ENCODE assay signal across 18 mouse cellular contexts in genomic region chr5:97835418-97835817, GRCm38 (mm10).
A peak's percentile ranks its signal among the peaks of the same experiment; 100 is the strongest.
DNase-seq lines count a peak whose midpoint lies in the region; ATAC-seq and TF ChIP-seq lines count a peak whose summit lies in the region.
"Had no signal": no experiment of that assay in that cellular context is flagged by ENCODE, and none has a peak within 500 bp of the region (broad histone marks: within the 10 kb centered on the region; RNA-seq: fewer than 3 reads in every experiment).

No protein-coding gene starts in this region.

- WGBS in limb, embryonic 11.5 days: 30% methylated on average over 2 of the region's 2 CpGs
- 48% methylated on average over 2 of the region's 2 CpGs for whole genome bisulfite sequencing in limb, embryonic 10.5 days
- 35% methylated on average over 2 of the region's 2 CpGs for WGBS in embryonic facial prominence, embryonic 10.5 days
- 19% methylated on average over 2 of the region's 2 CpGs for WGBS in embryonic facial prominence, embryonic 14.5 days
- 32% methylated on average over 2 of the region's 2 CpGs for WGBS in limb, embryonic 14.5 days

- DNase-seq in limb, embryonic 11.5 days (ENCODE audit: low spot score): no peak
- DNase-seq in limb, embryonic 10.5 days (ENCODE audit: low spot score): no peak
- peak; percentile 14 for DNase-seq in embryonic facial prominence, embryonic 10.5 days (ENCODE audit: low spot score)
- peak; percentile 67 for DNase-seq in embryonic facial prominence, embryonic 14.5 days (ENCODE audit: low spot score)
- peak; percentile 30 for DNase-seq in limb, embryonic 14.5 days (ENCODE audit: low spot score)
- DNase-seq in frontal cortex, postnatal 10 days (ENCODE audit: low spot score in 2 of 2): no peak
- DNase-seq in heart, postnatal 25 days (ENCODE audit: low spot score): no peak
- DNase-seq: B cell, adult 2 months; cerebellum, adult 11 months; cerebellum, adult 8-10 months; cerebellum, postnatal 25 days had no signal

- H3K36me3 ChIP-seq in limb, embryonic 11.5 days (ENCODE audit: control insufficient read depth, insufficient read depth, low read length): no peaks in the 10 kb centered on the region
- H3K36me3 ChIP-seq in limb, embryonic 10.5 days: no peaks in the 10 kb centered on the region
- no peaks in the 10 kb centered on the region for H3K36me3 ChIP-seq in embryonic facial prominence, embryonic 10.5 days (replicated peaks)
- H3K36me3 ChIP-seq in embryonic facial prominence, embryonic 14.5 days (ENCODE audit: control insufficient read depth, insufficient read depth, low read length): no peaks in the 10 kb centered on the region
- no peaks in the 10 kb centered on the region for H3K36me3 ChIP-seq in limb, embryonic 14.5 days (ENCODE audit: control insufficient read depth, insufficient read depth, low read length)
- H3K36me3 ChIP-seq: embryonic facial prominence, embryonic 15.5 days; forebrain, embryonic 15.5 days; G1E; hindbrain, embryonic 10.5 days; intestine, embryonic 15.5 days had no signal

- TF ChIP-seq POLR2A in limb, embryonic 14.5 days (IDR thresholded peaks at IDR 0.05; ENCODE audit: borderline replicate concordance, extremely low read depth, insufficient read depth, insufficient read length): no peak

- no peak overlapping the region for H3K27ac ChIP-seq in limb, embryonic 11.5 days (replicated peaks; ENCODE audit: low read depth, low read length)
- H3K27ac ChIP-seq in limb, embryonic 10.5 days: no peak overlapping the region
- no peak overlapping the region for H3K27ac ChIP-seq in embryonic facial prominence, embryonic 10.5 days (replicated peaks)
- no peak overlapping the region for H3K27ac ChIP-seq in embryonic facial prominence, embryonic 14.5 days (replicated peaks; ENCODE audit: low read depth, low read length)
- no peak overlapping the region for H3K27ac ChIP-seq in limb, embryonic 14.5 days (replicated peaks; ENCODE audit: low read depth, low read length)
- H3K27ac ChIP-seq: embryonic facial prominence, embryonic 15.5 days; forebrain, embryonic 15.5 days; hindbrain, embryonic 10.5 days; hindbrain, embryonic 14.5 days had no signal

- intact Hi-C loops in heart, postnatal 25 days (cut with DNase I): no loop called here

- H3K9ac ChIP-seq in limb, embryonic 11.5 days (ENCODE audit: low read length): no peak overlapping the region
- no peak overlapping the region for H3K9ac ChIP-seq in embryonic facial prominence, embryonic 14.5 days (ENCODE audit: low read depth, low read length)
- no peak overlapping the region for H3K9ac ChIP-seq in limb, embryonic 14.5 days (ENCODE audit: low read depth, low read length, severe bottlenecking)
- H3K9ac ChIP-seq: embryonic facial prominence, embryonic 15.5 days; forebrain, embryonic 15.5 days; hindbrain, embryonic 14.5 days; intestine, embryonic 15.5 days had no signal

- no peak overlapping the region for H3K4me2 ChIP-seq in limb, embryonic 11.5 days (ENCODE audit: low read depth, severe bottlenecking)
- no peak overlapping the region for H3K4me2 ChIP-seq in embryonic facial prominence, embryonic 14.5 days (ENCODE audit: low read depth, low read length)
- H3K4me2 ChIP-seq in limb, embryonic 14.5 days (replicated peaks; ENCODE audit: low read depth, low read length, severe bottlenecking): no peak overlapping the region
- H3K4me2 ChIP-seq: embryonic facial prominence, embryonic 15.5 days; forebrain, embryonic 15.5 days; hindbrain, embryonic 14.5 days; intestine, embryonic 15.5 days had no signal

- no peaks in the 10 kb centered on the region for H3K4me1 ChIP-seq in limb, embryonic 11.5 days (ENCODE audit: control insufficient read depth, insufficient read depth, low read length)
- 0 out of 2 replicates have a peak, but pooled peaks cover 8% of the 10 kb centered on the region for H3K4me1 ChIP-seq in limb, embryonic 10.5 days
- H3K4me1 ChIP-seq in embryonic facial prominence, embryonic 10.5 days: peaks cover 3% of the 10 kb centered on the region; the same call in 1 of the 2 replicates
- H3K4me1 ChIP-seq in embryonic facial prominence, embryonic 14.5 days (ENCODE audit: control insufficient read depth, insufficient read depth, low read length): peaks cover 9% of the 10 kb centered on the region
- peaks cover 15% of the 10 kb centered on the region for H3K4me1 ChIP-seq in limb, embryonic 14.5 days (ENCODE audit: control insufficient read depth, insufficient read depth, low read length)
- H3K4me1 ChIP-seq: hindbrain, embryonic 10.5 days had no signal

- H3K4me3 ChIP-seq in limb, embryonic 11.5 days (ENCODE audit: low read depth, low read length): no peak overlapping the region
- no peak overlapping the region for H3K4me3 ChIP-seq in limb, embryonic 10.5 days
- H3K4me3 ChIP-seq in embryonic facial prominence, embryonic 10.5 days: no peak overlapping the region
- H3K4me3 ChIP-seq in embryonic facial prominence, embryonic 14.5 days (ENCODE audit: low read depth, low read length): no peak overlapping the region
- H3K4me3 ChIP-seq in limb, embryonic 14.5 days (replicated peaks; ENCODE audit: low read length): no peak overlapping the region
- H3K4me3 ChIP-seq: embryonic facial prominence, embryonic 15.5 days; forebrain, embryonic 15.5 days; hindbrain, embryonic 10.5 days; intestine, embryonic 15.5 days had no signal

- no peaks in the 10 kb centered on the region for H3K9me3 ChIP-seq in limb, embryonic 11.5 days (ENCODE audit: control insufficient read depth, low read length)
- H3K9me3 ChIP-seq in limb, embryonic 10.5 days (replicated peaks): no peaks in the 10 kb centered on the region
- no peaks in the 10 kb centered on the region for H3K9me3 ChIP-seq in embryonic facial prominence, embryonic 10.5 days
- no peaks in the 10 kb centered on the region for H3K9me3 ChIP-seq in embryonic facial prominence, embryonic 14.5 days (ENCODE audit: control insufficient read depth, low read length)
- no peaks in the 10 kb centered on the region for H3K9me3 ChIP-seq in limb, embryonic 14.5 days (ENCODE audit: control insufficient read depth, low read length)
- H3K9me3 ChIP-seq: embryonic facial prominence, embryonic 15.5 days; forebrain, embryonic 15.5 days; hindbrain, embryonic 10.5 days; intestine, embryonic 15.5 days had no signal

- no peaks in the 10 kb centered on the region for H3K27me3 ChIP-seq in limb, embryonic 11.5 days (ENCODE audit: control insufficient read depth, insufficient read depth, low read length)
- no peaks in the 10 kb centered on the region for H3K27me3 ChIP-seq in limb, embryonic 10.5 days (ENCODE audit: low read depth, poor library complexity, severe bottlenecking)
- H3K27me3 ChIP-seq in embryonic facial prominence, embryonic 10.5 days (replicated peaks; ENCODE audit: low read depth, poor library complexity, severe bottlenecking): no peaks in the 10 kb centered on the region
- no peaks in the 10 kb centered on the region for H3K27me3 ChIP-seq in embryonic facial prominence, embryonic 14.5 days (replicated peaks; ENCODE audit: control insufficient read depth, insufficient read depth, low read length)
- H3K27me3 ChIP-seq in limb, embryonic 14.5 days (ENCODE audit: control insufficient read depth, insufficient read depth, low read length): no peaks in the 10 kb centered on the region
- H3K27me3 ChIP-seq: embryonic facial prominence, embryonic 15.5 days; forebrain, embryonic 15.5 days; intestine, embryonic 15.5 days had no signal

- ATAC-seq in limb, embryonic 11.5 days (ENCODE audit: insufficient number of reproducible peaks, low FRiP score, low TSS enrichment, low read depth): peak; percentile 35; the same call in 1 of the 2 replicates
- peak; percentile 44; the same call in 1 of the 2 replicates for ATAC-seq in embryonic facial prominence, embryonic 14.5 days (ENCODE audit: low read depth)
- peak; percentile 65 for ATAC-seq in limb, embryonic 14.5 days (ENCODE audit: low FRiP score, low read depth)
- ATAC-seq: CD4-positive, CD25-positive, alpha-beta regulatory T cell, adult 4 months; forebrain, embryonic 15.5 days; intestine, embryonic 15.5 days had no signal

Comparison
In these comparisons a context has a peak if more than half of its experiments do, and no peak if none do; other contexts are left out.
1. DNase-seq: peak in embryonic facial prominence, embryonic 10.5 days (single experiment), embryonic facial prominence, embryonic 14.5 days (single experiment) and limb, embryonic 14.5 days (single experiment); none in limb, embryonic 11.5 days (single experiment), limb, embryonic 10.5 days (single experiment), frontal cortex, postnatal 10 days (0 of 2) and heart, postnatal 25 days (single experiment).
2. Peak in every context shown above with its lines, with median percentiles within 50 percentile points of each other: ATAC-seq.